Mouse (Mus musculus): ENCODE results near the gene Zdhhc7. TPM values are rescaled to one million over a fixed set of nuclear protein-coding genes. Genes with fewer than 3 reads are reported as not detected.

The Zdhhc7 gene
- total RNA-seq, 2 experiments from 2014 or later, result 12.9 to 27.4 TPM

GRCm38 (mm10) chr8:120118162-120118561, 16.9 kb upstream of the Zdhhc7 start:
- ATAC-seq (replicated peaks; ENCODE audit: low FRiP score, low TSS enrichment, poor library complexity, severe bottlenecking), result no peak

DNA sequence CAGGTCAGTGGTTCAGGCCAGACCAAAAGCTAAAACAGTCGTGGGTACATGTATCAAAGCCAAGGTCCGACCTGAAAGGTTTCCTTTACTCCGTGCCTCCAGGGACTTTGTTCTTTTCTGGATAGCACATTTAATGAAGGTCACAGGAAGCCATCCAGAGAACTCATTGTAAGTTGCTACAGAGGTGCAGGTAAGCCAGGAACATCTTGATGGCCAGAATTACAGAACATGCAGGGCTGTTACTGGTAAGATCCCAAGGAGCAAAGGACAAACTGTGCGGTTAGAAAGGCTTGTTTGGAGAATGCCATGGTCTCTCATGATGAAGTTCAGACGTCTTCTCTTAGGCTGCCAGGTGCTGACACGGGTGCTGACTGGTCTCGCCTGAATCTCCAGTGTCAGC, 15.3 kb upstream of the Zdhhc7 start:
- ATAC-seq (replicated peaks; ENCODE audit: low FRiP score, low TSS enrichment, poor library complexity, severe bottlenecking), result no peak

DNA sequence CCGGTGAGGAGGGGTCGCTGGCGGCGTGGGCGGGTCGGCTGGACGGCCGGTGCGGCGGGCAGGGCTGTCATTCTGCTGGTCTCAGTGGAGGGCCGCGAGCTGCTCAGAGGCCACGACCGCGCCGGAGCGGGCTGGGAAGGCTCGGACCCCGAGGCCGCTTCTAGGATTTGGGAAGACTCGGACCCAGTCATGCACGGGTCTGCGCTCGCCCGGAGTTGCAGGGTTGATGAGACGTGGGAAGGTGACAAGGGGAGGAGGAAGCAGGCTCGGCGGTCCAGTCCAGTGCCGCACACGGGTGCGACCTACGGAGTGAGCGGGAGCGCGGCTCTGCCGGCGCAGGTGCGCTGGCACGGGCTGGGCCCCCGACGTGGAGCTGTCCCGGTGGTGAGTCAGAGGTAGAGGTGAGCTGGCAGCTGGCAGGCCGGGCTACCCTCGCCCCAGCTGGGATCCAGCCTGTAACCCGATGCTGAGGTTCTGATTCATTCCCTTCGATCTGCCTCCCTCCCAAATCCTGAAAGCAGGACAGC, 13.1 kb upstream of the Zdhhc7 start:
- no peak for ATAC-seq (replicated peaks; ENCODE audit: low FRiP score, low TSS enrichment, poor library complexity, severe bottlenecking)

- peak; percentile 97 for ATAC-seq (replicated peaks; ENCODE audit: low FRiP score, low TSS enrichment, poor library complexity, severe bottlenecking)
These were observed 12.5 kb upstream of the Zdhhc7 start, which contains the start of gene 6430548M08Rik for GRCm38 (mm10) chr8:120113758-120114255. TSS of gene 6430548M08Rik (plus strand) at chr8:120114152.

DNA sequence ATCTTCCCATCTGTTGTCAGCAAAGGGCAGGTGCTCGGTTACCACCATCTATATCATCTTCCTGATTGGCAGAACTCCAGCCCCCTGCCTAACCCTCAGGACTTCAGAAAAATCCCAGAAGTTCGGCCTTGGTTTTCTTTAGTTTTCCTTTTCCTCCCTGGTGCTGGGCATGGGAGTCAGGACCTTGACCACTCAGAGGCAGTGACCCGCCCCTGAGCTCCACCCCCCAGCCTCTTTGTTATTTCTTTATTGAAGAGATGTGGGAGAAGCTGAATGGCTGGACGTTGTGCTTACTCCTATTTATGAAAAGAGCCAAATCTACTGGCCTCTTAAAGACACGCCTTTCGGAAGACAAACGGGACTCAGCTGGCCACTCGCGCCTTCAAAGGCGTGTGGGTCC, 12.0 kb upstream of the Zdhhc7 start:
- ATAC-seq (replicated peaks; ENCODE audit: low FRiP score, low TSS enrichment, poor library complexity, severe bottlenecking), result peak; percentile 6

- no peak for ATAC-seq (replicated peaks; ENCODE audit: low FRiP score, low TSS enrichment, poor library complexity, severe bottlenecking)
These were observed 11.3 kb upstream of the Zdhhc7 start for GRCm38 (mm10) chr8:120112535-120112934.

GRCm38 (mm10) chr8:120111382-120111781, 10.1 kb upstream of the Zdhhc7 start:
- ATAC-seq (replicated peaks; ENCODE audit: low FRiP score, low TSS enrichment, poor library complexity, severe bottlenecking), result no peak

GRCm38 (mm10) chr8:120110966-120111365, 9.7 kb upstream of the Zdhhc7 start:
- no peak for ATAC-seq (replicated peaks; ENCODE audit: low FRiP score, low TSS enrichment, poor library complexity, severe bottlenecking)

- ATAC-seq (replicated peaks; ENCODE audit: low FRiP score, low TSS enrichment, poor library complexity, severe bottlenecking), result no peak
These were observed 7.9 kb upstream of the Zdhhc7 start for GRCm38 (mm10) chr8:120109149-120109548.

DNA sequence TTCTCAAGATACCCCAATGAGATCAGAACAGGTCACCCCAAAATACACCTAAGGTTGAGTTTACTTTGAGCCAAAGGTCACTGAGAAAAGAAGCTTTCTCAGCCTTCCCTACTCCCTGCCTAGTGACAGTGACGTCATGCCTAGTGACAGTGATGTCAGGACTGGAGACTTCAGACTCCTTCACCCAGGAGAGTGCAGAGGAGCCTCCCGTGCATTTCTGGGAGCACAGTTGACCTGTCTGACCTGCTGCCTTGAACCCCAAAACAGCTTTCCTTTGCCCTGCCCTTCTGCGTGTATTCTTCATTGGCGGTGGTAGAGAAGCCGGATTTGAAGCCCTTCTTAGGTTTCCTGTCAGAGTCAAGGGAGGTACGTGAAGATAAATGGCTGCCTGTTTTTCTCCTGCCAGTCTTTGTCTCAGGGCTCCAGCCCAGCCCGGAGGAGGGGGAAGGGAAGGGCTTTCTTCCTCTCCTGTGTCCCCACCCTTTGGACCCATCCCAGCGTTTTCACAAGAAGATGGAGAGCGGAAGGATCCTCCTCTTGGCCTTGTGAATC, 3.5 kb upstream of the Zdhhc7 start:
- no peak for ATAC-seq (replicated peaks; ENCODE audit: low FRiP score, low TSS enrichment, poor library complexity, severe bottlenecking)

GRCm38 (mm10) chr8:120103916-120104315, 2.6 kb upstream of the Zdhhc7 start:
- no peak for ATAC-seq (replicated peaks; ENCODE audit: low FRiP score, low TSS enrichment, poor library complexity, severe bottlenecking)

DNA sequence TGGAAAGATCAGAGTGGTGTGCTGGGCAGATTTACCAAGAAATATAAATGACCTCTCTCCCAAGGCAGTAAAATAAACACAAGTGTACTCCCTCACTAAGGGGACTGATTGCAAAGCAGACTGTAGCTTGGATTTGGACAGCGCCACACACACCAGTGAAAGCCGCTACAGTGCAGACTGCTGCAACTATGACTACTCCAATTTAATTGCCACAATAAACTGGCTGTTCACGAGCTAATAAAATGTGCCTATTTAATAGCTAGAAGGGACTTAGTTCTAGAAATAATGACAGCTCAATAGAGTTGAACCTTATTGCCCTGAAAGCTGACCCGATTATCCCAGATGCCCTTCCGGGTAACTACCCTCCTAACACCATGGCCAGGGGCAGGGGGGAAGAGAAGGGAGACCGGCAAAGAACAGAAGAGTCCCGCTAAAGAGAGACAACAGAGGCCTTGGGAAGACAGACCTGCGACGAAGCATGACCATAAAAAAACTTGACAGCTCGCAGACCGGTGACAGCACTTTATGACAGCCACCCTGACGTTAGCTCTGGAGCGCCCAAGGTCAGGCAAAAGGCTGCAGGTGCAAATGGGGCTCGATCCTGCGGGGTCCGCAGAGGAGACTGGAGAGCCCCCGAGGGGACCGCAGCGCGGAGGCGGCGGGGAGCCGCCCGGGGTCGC, 754 bp downstream of the Zdhhc7 start:
- no peak for ATAC-seq (replicated peaks; ENCODE audit: low FRiP score, low TSS enrichment, poor library complexity, severe bottlenecking)

DNA sequence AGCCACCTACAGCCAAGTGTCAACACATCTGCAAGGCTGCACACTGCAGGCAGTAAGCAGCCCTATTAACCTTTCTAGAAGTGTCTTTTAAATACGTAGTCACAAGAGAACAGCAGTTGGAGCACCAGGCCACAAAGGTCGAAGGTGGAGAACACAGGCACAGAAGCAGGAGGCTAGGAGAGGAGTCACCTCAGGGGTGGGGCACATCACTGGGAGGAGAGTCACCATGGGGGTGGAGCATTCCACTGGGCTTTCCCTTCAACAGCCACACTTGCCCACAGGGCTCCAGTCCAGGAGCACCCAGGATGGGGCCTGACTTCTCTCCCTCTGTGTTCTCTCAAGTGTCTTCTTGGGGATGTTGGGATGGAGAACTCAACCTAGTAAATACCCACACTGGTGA, 4.8 kb downstream of the Zdhhc7 start:
- 0 out of 2 replicates have a peak, but pooled peaks have one; percentile 15 for ATAC-seq (replicated peaks; ENCODE audit: low FRiP score, low TSS enrichment, poor library complexity, severe bottlenecking)

GRCm38 (mm10) chr8:120094801-120095200, 6.5 kb downstream of the Zdhhc7 start:
- ATAC-seq (replicated peaks; ENCODE audit: low FRiP score, low TSS enrichment, poor library complexity, severe bottlenecking), result no peak

GRCm38 (mm10) chr8:120093103-120093502, 8.2 kb downstream of the Zdhhc7 start:
- no peak for ATAC-seq (replicated peaks; ENCODE audit: low FRiP score, low TSS enrichment, poor library complexity, severe bottlenecking)

DNA sequence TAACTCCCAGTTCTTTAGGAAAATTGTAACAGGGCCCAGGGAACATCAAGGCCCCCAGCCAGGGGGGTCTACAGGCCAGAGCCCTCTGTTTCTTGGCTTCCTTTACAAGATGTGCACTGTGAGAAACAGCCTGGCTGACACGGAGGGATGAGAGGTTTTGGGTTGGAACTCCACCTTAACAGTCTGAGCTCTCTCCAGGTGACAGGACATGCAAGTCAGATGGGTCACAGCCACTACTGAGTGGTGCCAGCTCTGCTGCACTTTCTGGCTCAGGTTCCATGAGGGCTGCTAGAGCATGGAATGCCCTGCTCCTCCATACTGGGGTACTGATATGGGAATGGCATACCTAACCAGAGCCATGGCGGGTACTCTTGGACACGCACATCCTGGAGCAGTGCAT, 10.2 kb downstream of the Zdhhc7 start:
- ATAC-seq (replicated peaks; ENCODE audit: low FRiP score, low TSS enrichment, poor library complexity, severe bottlenecking), result no peak

GRCm38 (mm10) chr8:120089511-120089910, 11.8 kb downstream of the Zdhhc7 start:
- ATAC-seq (replicated peaks; ENCODE audit: low FRiP score, low TSS enrichment, poor library complexity, severe bottlenecking), result no peak

GRCm38 (mm10) chr8:120084783-120085182, 16.5 kb downstream of the Zdhhc7 start:
- no peak for ATAC-seq (replicated peaks; ENCODE audit: low FRiP score, low TSS enrichment, poor library complexity, severe bottlenecking)

- ATAC-seq (replicated peaks; ENCODE audit: low FRiP score, low TSS enrichment, poor library complexity, severe bottlenecking), result no peak
These were observed 18.0 kb downstream of the Zdhhc7 start for GRCm38 (mm10) chr8:120083261-120083660.

DNA sequence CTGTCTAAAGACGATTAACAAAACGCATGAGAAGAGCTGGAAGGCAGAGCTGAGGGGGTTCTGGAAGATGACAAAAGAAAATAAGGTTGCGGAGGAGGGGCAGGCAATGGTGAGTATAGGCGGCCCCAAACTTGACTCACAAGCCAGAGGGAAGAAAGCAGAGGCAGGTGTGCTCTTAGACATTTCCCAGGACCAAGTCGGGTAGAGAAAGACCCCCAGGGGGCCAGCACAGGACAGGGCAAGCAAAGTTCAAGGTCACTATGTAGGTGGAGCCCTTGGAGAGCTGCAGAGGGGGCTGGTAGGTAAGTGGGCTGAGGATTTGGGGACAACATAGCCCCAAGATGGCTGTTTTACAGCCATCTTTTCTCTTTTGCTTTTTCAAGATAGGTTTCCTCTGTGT, 21.9 kb downstream of the Zdhhc7 start:
- no peak for ATAC-seq (replicated peaks; ENCODE audit: low FRiP score, low TSS enrichment, poor library complexity, severe bottlenecking)

- peak; percentile 66; the same call in 1 of the 2 replicates for ATAC-seq (replicated peaks; ENCODE audit: low FRiP score, low TSS enrichment, poor library complexity, severe bottlenecking)
These were observed 23.2 kb downstream of the Zdhhc7 start for GRCm38 (mm10) chr8:120078080-120078479.

Data from megakaryocyte-erythroid progenitor cell, adult 5-6 weeks (primary cell).